Mouse (Mus musculus) mature B cell (primary cell): ENCODE measurements around the gene Mdk.

ENCODE experiments used
- in situ Hi-C: fragments of 300-500 bp; cut with MboI; formaldehyde crosslinking; loops from 2 replicates; pipeline ENCODE4 v1.14.3; 2019

The Mdk gene

DNA sequence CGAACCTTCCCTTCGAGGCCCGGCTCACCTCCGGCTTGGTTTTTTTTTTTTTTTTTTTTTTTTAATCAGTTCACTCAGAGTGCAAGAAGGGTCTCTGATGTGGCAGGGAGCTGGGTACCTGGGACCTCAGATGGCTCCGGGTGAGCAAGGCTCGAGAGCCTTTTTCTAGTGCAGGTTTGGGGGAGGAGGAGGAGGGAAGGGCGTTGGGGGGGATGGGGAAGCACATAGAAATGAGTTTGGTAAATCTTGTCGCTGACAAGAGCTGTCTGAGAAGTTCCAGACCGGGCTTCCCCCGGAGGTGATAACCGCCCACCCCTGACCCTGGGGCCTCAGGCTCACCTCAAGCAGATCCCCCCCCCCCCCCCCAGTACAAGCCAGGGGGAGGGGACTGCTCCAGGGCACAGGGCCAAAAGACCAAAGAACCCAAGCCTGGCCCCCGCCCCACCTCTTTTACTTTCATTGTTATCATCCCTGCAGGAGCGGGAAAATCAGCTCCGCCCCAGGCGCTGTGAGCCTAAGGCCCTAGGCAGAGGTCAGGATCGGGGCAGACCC, at the start of gene Mdk:
Mdk (minus strand) TSS at position 138 of the 552 bp plus-strand sequence.
- in situ Hi-C loops: no loop called here

DNA sequence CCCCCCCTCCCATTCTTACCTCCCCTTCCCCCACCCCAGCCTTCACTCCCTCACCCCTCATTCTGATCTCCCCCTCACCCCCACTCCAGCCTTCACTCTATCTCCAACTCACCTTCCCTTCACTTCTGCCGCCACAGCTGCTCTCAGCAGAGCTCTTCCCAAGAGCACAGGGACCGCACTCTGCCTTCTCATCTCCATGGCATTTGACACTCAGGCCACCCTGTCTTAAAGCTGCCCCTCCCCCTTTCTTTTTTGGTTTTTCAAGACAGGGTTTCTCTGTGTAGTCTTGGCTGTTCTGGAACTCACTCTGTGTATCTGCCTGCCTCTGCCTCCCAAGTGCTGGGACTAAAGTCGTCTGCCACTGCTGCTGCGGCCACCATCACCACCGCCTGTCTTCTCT, 48.7 kb upstream of the Mdk start:
- in situ Hi-C loops: no loop called here

DNA sequence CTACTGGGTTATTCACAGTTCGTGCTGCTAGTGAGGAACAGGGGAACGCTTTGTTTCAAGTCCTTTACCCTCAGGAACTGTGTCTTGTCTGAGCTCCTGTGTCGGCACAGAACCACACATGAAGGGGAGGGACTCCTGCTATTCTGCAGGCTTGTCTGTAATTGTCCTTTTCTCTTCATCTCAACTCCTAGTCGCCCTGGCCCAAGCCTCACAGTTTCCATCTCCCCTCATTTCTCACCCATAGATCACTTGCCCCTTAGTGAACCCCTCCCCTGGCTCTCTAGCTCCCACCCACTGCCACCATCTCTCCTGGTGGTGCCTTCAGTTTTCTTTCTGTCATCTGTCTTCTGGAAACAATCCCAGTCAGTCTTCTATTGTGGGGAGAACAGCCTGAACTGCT, 48.1 kb upstream of the Mdk start:
- in situ Hi-C loops: no loop called here

DNA sequence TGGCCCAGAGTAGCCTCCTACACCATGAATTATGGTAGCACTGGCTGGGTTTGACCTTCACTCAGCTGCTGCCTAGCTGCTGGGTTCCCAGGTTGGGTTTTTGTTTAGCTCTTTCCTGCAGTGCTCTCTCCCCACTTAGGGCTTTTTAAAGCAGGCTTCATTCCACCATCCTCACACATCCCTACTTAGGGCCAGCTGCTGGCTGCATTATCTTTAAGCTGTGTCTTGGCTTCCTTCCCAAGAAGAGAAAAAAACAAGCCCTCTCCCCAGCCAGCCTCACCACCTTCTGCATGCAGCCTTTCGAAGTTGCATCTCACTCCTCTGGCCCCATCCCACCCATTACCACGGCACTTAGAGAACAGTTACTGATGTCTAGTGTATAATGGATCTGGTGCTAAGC, 46.5 kb upstream of the Mdk start:
- in situ Hi-C loops: no loop called here

DNA sequence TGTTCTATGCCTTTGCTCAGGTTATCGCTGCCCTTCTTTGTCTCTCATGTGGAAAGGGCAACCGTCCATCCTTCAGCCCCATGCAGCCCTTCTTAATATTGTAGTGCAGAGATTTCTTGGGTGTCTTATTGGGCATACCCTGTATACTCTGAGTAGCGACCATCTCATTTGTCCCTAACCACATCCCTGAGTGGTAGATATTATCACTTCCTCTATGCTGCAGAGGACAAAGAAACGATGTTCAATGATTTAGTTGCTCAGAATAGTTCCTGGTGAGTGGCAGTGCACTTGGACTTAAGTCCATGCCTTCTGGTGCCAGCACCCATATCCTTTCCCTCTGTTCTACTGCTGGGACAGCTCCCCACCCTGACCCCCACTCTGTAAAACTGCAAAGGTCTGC, 45.9 kb upstream of the Mdk start:
- in situ Hi-C loops: no loop called here

DNA sequence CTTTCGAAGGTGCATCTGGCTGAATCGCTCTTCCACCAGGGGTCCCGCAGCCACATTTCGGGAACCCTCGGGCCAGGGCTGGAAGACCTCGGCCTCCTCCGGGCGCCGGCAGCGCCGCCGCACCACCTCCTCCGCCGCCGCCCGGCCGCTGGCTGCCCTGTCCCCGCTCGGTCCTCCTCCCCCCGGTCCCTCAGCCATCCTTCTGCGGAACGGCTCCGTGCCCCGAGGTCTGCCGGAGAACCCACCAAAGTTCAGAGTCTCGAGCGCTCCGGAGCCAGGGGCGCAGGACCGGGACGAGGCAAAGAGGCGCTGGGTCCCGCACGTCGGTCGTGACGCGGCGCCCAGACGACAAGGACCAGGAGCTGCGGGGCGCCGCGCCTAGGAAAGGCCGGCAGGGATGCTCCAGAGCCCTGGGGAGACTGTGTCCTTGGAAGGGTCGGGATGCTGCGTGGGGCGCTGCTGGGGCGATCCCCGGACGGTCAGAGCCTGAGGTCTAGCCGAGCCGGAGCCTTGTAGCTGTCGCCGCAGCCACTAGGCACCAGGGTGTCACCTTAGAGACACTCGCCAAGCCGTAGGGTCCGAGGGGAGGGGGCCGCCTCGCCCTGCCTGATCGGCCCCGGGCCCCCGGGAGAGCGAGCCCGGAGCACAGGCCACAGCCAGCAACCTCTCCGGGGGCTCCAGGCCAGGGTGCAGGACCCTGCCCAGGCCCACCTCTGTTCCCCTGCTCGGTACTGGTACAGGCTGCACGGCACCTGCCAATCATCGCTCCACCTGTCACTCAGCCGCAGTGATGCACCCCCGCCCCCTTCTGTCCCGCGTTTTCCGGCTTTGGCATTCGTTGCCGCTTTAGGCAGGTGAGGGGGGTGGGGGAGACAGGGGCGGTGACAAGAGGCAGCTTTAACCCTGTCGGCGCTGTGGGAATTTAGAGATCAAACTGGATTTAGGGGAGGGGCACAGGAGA, 43.8 kb upstream of the Mdk start, which contains the start of gene Dgkz:
Dgkz (minus strand) TSS at position 284 of the 961 bp plus-strand sequence.
- in situ Hi-C loops: no loop called here

DNA sequence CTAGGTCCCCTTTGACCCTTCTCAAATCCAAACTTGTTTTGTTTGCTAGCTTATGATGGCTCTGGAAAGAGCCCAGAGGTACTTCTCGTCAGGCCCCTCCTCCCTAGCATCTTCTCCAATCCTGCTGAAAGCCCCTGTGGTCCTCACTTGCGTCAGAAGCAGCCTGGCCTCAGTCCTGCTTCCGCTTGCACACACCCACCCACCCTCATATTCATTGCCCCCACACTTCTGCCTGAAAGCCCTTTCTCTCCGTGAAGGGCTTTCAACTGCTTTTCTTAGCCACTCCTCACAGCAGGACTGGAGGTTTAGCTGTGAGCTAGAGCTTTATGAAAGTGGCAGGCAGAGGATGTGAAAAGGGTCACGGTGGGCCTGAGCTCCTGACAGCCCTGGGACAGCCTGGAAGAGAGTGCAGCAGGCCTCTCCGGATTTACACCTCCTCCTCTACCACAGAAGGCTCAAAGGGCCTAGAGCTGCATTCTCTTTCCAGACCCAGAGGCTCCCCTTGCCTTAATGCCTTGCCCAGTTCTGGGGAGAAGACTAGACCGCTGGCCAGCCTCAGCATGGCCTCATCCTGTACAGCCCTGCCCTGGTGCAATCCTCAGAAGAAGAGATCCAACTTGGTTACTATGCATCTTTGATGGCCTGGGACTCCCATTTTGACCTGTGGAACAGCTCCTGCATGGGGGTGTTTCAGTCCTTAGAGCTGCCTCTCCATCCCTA, 41.5 kb upstream of the Mdk start:
- in situ Hi-C loops: no loop called here

DNA sequence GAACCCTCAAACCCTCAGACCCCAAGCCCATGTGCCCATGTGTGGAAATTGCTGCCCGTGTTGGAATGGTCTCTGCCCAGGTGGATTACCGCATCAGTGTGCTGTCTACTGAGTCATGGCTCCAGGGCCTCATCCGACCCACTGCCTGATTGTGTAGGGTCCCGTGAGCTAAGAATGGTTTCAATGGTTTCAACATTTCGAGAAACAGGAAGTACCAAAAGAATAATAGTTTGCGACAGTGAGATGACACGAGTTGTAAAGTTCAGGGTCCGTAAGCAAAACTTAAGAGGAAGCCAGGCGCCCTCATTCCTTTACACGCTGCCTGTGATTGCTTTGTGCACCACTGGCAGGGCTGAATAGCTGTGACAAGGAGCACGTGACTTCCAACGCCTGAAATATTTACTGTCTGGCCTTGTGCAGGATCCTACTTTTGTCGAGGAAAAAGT, 40.0 kb upstream of the Mdk start:
- in situ Hi-C loops: no loop called here

DNA sequence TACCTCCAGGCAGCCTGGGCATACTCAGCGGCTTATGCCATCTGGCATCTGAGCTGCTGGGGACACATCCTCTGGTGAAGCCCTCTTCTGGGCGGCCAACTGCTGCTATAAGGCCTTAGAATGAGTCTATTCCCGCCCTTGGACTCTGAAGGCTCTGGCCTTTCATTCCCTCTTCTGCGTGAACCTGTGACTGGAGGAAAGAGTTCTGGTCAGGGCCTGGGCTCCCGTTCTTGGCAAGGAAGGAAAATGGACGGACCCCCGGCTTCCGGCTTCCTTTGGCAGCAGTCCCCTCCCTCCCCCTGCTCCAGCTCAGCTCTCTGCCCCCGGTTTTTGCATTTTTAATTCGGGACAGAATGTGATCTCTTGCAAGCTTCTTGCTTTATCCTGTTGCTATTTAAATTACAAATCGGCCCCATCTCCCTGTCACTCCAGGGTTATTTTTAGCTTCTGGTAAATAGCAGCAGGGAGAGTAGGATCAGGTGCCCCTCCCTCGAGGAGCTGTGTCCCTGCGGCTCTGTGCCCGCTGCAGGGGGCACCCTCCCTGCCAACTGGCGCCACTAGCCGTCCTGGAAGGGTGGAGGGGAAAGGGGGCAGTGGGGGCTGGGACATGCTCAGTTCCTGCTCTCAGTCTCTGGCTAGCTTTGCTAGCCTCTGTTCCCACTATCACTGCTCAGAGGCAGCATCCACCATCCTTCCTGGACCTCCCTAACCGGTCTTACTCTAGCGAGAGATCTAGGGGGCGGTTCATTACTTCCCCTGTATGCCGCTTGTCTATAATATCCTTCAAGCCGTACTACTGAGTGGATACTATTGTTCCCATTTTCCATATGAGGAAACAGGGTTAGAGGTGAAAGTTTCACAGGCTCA, 39.4 kb upstream of the Mdk start:
- in situ Hi-C loops: no loop called here

DNA sequence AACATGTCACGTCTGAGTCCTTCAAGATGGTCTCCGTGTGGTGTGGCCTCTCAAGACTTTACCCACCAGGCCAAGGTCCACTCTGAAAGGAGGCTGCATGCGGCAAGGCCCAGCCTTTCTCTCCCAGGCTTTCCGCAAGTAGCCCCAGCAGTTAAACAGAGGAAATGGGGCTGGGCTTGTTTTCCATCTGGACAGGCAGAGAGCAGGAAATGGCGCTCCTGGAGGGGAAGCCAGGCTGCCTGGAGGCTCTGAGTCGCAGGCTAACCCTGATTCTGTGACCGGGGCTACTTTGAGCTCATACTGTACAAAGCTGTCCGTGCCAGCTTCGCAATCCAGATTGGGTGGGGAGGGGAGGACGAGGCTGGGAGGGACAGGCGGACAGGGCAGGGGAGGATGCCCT, 35.9 kb upstream of the Mdk start:
- in situ Hi-C loops: no loop called here

DNA sequence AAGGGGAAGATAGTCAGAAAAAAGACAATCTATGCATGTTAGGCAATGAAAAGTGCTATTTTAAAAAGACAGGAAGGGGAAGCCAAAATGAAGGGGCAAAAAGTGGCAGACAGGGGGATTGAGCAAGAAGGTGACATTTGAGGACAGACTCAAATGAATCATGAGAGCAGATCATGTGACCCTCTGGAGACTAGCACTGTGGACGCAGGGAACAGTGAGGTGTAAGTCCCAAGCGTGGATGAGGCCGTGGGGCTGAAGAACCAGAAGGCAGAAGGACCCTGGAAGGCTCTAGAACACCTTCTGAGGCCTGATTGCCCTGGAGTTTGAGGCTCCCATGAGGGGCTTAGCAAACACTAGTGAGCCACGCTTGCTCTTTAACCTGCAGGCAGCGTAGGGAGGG, 34.3 kb upstream of the Mdk start:
- in situ Hi-C loops: no loop called here

DNA sequence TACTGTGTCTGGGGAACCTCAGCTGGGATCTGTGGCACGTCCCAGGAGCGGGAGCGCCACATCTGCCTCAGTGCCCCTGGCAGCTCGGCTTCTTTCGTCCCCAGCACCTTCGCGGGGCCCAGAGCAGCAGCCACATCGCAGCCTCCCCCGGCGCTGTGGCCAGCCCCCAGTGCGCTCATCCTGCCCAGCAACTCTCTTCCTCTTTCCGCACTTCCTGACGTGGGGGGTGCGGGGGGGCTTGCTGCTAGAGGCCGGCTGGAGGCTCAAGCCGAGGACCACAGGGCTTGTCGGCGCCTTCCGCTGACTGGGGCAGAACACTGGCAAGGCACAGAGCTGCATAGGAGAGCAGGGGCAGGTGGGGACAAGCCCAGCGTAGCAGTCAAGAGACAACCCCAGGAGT, 33.3 kb upstream of the Mdk start:
- in situ Hi-C loops: no loop called here

DNA sequence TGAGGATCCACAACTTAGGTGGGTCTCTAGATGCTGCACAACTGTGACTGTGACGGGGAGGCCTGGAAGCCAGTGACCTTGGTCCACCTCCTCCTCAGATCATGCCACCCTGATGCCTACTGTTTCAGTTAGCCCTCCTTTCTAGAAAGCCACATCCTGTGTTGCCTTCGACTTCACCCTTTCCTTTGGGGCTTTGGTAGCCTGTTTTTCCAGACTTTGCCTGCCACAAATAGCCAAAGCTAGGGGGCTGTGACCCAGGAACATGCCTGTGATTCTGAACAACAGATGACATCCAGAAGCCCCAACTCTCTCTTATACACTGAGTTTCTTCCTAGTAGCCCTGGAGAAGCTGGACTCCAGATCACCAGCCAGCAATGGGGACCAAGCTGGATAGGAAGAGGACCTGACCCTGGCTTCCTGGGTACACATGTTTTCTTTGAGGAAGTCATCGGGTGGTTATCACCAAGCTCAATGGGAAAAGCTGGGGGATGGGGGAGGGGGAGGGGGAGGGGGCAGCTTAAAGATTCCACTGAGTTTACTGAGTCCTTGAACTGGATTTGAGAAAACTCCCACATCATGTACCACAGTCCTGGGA, 32.6 kb upstream of the Mdk start:
- in situ Hi-C loops: no loop called here

DNA sequence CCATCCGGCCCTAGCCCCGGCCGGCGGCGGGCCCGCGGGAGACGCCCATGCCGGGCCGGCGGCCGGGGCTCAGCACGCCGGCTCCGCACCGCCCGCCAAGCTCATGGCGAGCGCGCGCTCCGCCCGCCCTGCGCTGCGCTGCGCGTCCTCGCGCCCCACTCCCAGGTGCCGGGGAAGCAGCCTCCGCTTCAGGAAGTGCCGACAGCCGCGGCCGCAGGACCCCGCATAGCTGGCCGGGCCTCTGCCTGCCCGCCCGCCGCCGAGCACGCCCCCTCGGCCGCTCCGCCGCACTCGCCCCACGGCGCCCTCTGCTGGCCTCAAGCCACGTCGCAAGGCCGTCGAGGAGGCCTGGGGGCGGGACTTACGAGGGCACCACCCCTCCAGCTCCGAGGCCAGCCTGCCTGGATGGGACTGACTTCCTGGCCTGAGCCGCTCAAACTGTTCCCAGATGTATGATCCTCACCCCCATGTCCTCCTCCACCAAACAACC, 31.4 kb upstream of the Mdk start:
- in situ Hi-C loops: no loop called here

DNA sequence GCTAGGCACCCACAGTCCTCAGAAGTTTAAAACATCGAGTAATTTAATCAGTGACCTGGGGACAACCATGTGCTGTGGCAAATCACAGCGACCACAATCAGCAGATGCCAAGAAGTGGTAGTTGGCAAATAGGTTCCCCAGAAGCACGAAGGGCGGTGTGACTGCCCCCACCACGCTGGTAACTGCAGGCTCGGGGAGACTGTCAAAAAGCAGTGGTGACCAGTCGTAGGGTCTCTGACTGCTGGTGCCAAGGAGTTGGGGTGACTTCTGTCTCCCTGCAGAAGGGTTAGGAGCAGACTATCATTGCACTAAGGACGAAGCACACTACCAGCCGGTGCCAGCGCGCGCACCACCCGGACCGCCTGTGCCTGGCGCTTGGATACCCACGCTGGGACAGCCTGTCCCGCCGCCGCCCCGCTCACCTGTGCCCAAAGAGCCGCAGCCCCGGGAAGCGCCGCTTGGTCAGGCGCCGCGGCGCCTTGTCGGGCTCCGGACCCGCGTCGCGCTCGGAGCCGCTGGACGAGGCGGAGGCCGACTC, 30.8 kb upstream of the Mdk start:
- in situ Hi-C loops: no loop called here

DNA sequence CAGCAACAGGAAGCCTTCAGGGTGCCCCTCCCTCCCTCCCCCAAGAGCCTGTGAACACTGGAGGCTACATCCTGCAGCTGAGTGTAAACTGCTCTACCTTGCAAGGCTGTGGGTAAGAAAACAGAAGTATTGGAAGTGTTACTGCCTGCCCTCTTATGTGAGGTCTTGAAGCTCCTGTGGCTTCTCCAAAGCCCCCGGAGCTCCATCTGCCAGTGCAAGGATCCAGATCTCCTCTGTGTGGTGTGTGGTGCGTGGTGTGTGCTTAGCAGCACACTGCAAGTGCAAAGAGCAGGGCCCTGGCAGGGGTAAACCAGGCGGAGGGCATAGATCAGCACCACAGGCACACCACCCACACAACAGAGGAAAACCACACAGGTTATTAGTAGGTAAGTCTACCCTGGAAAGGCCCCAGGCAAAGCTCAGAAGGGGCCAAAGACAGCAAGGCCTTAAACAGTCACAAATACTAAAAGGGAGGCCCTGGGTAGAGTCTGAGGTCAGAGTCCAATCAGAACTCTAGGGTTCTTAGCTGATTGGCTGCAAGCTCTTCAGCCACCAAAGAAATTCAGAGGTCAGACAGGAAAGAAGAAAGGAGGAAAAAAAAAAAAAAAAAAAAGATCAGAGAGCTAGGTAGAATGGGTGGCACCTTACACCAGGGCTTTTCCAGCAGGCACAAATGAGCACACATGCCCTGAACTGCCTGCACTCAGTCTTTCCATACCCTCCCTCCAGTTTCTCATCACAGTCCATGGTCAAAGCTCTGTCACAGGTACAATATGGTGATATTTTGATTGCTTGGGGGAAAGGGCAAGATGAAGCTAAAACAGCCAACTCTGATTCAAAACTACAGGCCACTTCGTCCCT, 30.0 kb upstream of the Mdk start:
- in situ Hi-C loops: no loop called here

DNA sequence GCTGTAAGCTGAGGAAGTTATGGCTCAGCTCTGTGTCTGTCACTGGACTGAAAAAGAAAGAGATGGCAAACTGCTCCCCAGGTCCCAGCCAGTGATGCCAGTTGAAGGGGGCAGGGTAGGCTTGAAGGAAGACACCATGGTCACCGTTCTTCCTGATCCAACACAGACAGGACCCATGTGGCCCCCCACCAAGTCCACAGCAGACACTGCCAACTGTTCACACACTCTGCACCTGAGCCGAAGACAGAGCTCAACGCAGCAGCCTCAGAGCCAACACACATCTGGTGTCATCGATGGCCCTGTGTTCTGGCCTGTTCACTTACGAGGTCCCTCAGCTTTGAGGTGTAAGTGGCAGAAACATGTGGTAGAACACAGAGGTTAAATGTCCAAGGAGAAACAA, 28.4 kb upstream of the Mdk start:
- in situ Hi-C loops: no loop called here

DNA sequence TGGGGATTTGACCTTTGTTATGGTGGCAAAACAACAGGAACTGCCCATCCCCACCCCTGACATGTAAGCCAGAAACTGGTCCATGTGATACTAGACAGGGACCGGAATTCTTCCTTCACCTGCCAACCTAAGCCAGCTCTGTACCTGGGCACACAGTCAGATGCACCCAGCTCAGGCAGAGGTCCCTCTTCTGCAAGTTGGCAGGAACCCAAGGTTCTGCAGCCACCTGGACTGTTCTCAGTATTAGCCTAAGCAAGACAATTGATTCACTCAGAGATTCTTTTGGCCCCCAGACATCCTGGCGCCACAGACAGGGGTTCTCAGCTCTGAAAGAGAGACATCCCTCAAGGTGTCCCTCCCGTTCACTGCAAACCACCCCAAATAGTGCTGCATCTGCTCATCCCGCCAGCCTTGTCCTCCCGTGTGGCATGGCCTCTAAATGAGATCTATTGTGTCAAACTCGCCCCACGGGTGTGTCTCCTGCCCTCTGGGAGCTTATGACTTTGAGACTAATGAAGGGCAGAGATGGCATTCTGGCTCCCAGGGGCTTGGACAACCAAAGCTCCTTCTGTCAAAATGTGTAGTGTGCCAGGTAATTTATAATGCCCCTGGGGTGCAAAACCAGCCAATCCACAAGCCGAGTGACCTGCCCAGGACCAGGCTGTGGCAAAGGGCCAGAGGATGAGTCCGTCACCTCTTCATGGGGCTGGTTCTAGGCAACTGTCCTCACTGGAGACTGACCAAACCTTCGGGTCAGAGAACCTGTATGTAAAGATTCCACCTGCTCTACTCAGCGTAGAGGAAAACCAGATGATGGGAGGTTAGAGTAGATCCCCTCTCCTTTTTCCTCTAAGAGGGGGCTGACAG, 27.7 kb upstream of the Mdk start:
- in situ Hi-C loops: no loop called here
